20 mouse cellular contexts compared by ENCODE assay signal in the genomic region with DNA sequence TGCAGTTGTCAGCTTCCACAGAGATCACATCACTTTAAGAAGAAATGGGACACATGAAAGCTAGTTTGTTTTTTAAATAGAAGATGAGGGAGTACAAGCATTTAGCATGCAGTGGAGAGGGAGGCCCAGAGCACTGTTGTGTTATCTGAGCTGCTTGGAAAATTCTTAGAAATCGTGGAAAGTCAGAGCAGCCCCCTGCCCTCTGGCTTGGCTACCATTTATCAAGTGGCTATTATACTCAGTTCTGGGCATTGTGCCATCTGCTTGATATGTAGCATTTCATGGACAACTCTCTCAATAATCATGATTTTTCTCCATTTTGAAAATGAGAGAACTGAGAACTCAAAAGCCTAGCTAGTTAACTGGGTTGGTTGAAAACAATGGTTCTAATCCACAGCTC.
DNase-seq lines count a peak whose midpoint lies in the region; ATAC-seq and TF ChIP-seq lines count a peak whose summit lies in the region.
"Had no signal": no experiment of that assay in that cellular context is flagged by ENCODE, and none has a peak within 500 bp of the region (broad histone marks: within the 10 kb centered on the region; RNA-seq: fewer than 3 reads in every experiment).

No protein-coding gene starts in this region.

- no peaks in the 10 kb centered on the region for H3K27me3 ChIP-seq in kidney, postnatal 0 days (ENCODE audit: insufficient read depth, low read length)
- H3K27me3 ChIP-seq in kidney, embryonic 16.5 days (ENCODE audit: insufficient read depth, low read length) = no peaks in the 10 kb centered on the region
- H3K27me3 ChIP-seq in lung, embryonic 14.5 days (ENCODE audit: insufficient read depth, low read length) = no peaks in the 10 kb centered on the region
- H3K27me3 ChIP-seq: kidney, embryonic 15.5 days; limb, embryonic 13.5 days had no signal

- TF ChIP-seq POLR2A in brain, embryonic 14.5 days (IDR thresholded peaks at IDR 0.05; ENCODE audit: borderline replicate concordance, extremely low read depth, insufficient read depth, insufficient read length, poor library complexity, severe bottlenecking) = no peak

- H3K4me2 ChIP-seq in kidney, postnatal 0 days (ENCODE audit: low read length) = no peak overlapping the region
- H3K4me2 ChIP-seq in kidney, embryonic 16.5 days (replicated peaks; ENCODE audit: low read depth, low read length) = no peak overlapping the region
- no peak overlapping the region for H3K4me2 ChIP-seq in lung, embryonic 14.5 days
- H3K4me2 ChIP-seq: hindbrain, embryonic 14.5 days; kidney, embryonic 15.5 days; limb, embryonic 13.5 days had no signal

- no peaks in the 10 kb centered on the region for H3K36me3 ChIP-seq in kidney, postnatal 0 days (ENCODE audit: insufficient read depth, low read length)
- H3K36me3 ChIP-seq in kidney, embryonic 16.5 days (ENCODE audit: insufficient read depth, low read length) = no peaks in the 10 kb centered on the region
- no peaks in the 10 kb centered on the region for H3K36me3 ChIP-seq in lung, embryonic 14.5 days (ENCODE audit: insufficient read depth)
- H3K36me3 ChIP-seq: forebrain, embryonic 10.5 days; kidney, embryonic 15.5 days; limb, embryonic 13.5 days had no signal

- no peak overlapping the region for H3K9ac ChIP-seq in kidney, postnatal 0 days (ENCODE audit: low read depth, low read length)
- H3K9ac ChIP-seq in kidney, embryonic 16.5 days (replicated peaks; ENCODE audit: low read length) = no peak overlapping the region
- H3K9ac ChIP-seq in lung, embryonic 14.5 days = no peak overlapping the region
- H3K9ac ChIP-seq: hindbrain, embryonic 14.5 days; kidney, embryonic 15.5 days; limb, embryonic 13.5 days; liver, embryonic 14.5 days had no signal

- no peaks in the 10 kb centered on the region for H3K4me1 ChIP-seq in kidney, postnatal 0 days (replicated peaks; ENCODE audit: insufficient read depth, low read length)
- peaks cover 4% of the 10 kb centered on the region; the same call in 1 of the 2 replicates for H3K4me1 ChIP-seq in kidney, embryonic 16.5 days (ENCODE audit: insufficient read depth, low read length)
- no peaks in the 10 kb centered on the region for H3K4me1 ChIP-seq in lung, embryonic 14.5 days (ENCODE audit: insufficient read depth)
- H3K4me1 ChIP-seq: forebrain, embryonic 10.5 days; kidney, embryonic 15.5 days; limb, embryonic 13.5 days had no signal

- H3K27ac ChIP-seq in kidney, postnatal 0 days = no peak overlapping the region
- H3K27ac ChIP-seq in kidney, embryonic 16.5 days (ENCODE audit: low read length) = no peak overlapping the region
- H3K27ac ChIP-seq in lung, embryonic 14.5 days (ENCODE audit: low read depth) = no peak overlapping the region
- H3K27ac ChIP-seq: forebrain, embryonic 10.5 days; gastrocnemius, adult 2 months; hindbrain, embryonic 14.5 days; kidney, embryonic 15.5 days; layer of hippocampus, adult 2 months; limb, embryonic 13.5 days; liver, embryonic 14.5 days had no signal

- no peak overlapping the region for H3K4me3 ChIP-seq in kidney, postnatal 0 days (replicated peaks; ENCODE audit: low read depth, low read length)
- H3K4me3 ChIP-seq in kidney, embryonic 16.5 days (ENCODE audit: low read length) = no peak overlapping the region
- H3K4me3 ChIP-seq in lung, embryonic 14.5 days (ENCODE audit: low read depth, low read length) = no peak overlapping the region
- H3K4me3 ChIP-seq: forebrain, embryonic 10.5 days; gastrocnemius, adult 2 months; kidney, embryonic 15.5 days; layer of hippocampus, adult 2 months; limb, embryonic 13.5 days had no signal

- no peak for ATAC-seq in kidney, postnatal 0 days (replicated peaks; ENCODE audit: low FRiP score, low read depth)
- no peak for ATAC-seq in kidney, embryonic 16.5 days (ENCODE audit: low FRiP score, low TSS enrichment)
- no peak for ATAC-seq in lung, embryonic 14.5 days (ENCODE audit: insufficient read depth)
- ATAC-seq: midbrain, embryonic 16.5 days had no signal

- TF ChIP-seq CTCF in kidney, postnatal 0 days (IDR thresholded peaks at IDR 0.05; ENCODE audit: low read depth) = no peak
- TF ChIP-seq CTCF in lung, embryonic 14.5 days (IDR thresholded peaks at IDR 0.05; ENCODE audit: low read depth) = no peak
- TF ChIP-seq CTCF in brain, embryonic 14.5 days (IDR thresholded peaks at IDR 0.05; ENCODE audit: borderline replicate concordance, extremely low read depth, insufficient read depth, insufficient read length) = no peak

- no peaks in the 10 kb centered on the region for H3K9me3 ChIP-seq in kidney, postnatal 0 days (replicated peaks; ENCODE audit: low read length)
- H3K9me3 ChIP-seq in kidney, embryonic 16.5 days (ENCODE audit: low read length) = no peaks in the 10 kb centered on the region
- no peaks in the 10 kb centered on the region for H3K9me3 ChIP-seq in lung, embryonic 14.5 days (ENCODE audit: low read depth, low read length)
- H3K9me3 ChIP-seq: forebrain, embryonic 10.5 days; kidney, embryonic 15.5 days; limb, embryonic 13.5 days had no signal

- DNase-seq in kidney, postnatal 0 days (ENCODE audit: low spot score) = peak; percentile 73
- peak; percentile 86 for DNase-seq in lung, embryonic 14.5 days
- no peak for DNase-seq in lung, adult 18-20 months
- peak; percentile 27 for DNase-seq in NIH3T3 (ENCODE audit: low read depth)
- DNase-seq in brain, embryonic 14.5 days (ENCODE audit: low read depth) = peak; percentile 48
- no peak for DNase-seq in heart, postnatal 4 days
- DNase-seq: adrenal gland, postnatal 14 days; cerebellum, adult 9-10 months; gastrocnemius, adult 2 months; lung, postnatal 10 days; right cerebral cortex, postnatal 4 days; thymus, postnatal 14 days had no signal

- 6% methylated on average over 1 of the region's 1 CpGs for WGBS in kidney, postnatal 0 days
- WGBS in kidney, embryonic 16.5 days = 20% methylated on average over 1 of the region's 1 CpGs
- 4% methylated on average over 1 of the region's 1 CpGs for WGBS in lung, embryonic 14.5 days

Comparison
In these comparisons a context has a peak if more than half of its experiments do, and no peak if none do; other contexts are left out.
1. DNase-seq: peak in kidney, postnatal 0 days (single experiment), lung, embryonic 14.5 days (single experiment), NIH3T3 (single experiment) and brain, embryonic 14.5 days (single experiment); none in lung, adult 18-20 months (0 of 2) and heart, postnatal 4 days (single experiment).